Comparison of ENCODE assay signal across 21 mouse cellular contexts in genomic region chr11:69357690-69358089, GRCm38 (mm10). TPM values are rescaled to one million over a fixed set of nuclear protein-coding genes. Genes with fewer than 3 reads are reported as not detected.
"Had no signal": no experiment of that assay in that cellular context is flagged by ENCODE, and none has a peak within 500 bp of the region (broad histone marks: within the 10 kb centered on the region; RNA-seq: fewer than 3 reads in every experiment).

No protein-coding gene starts in this region.

- H3K4me2 ChIP-seq: liver, embryonic 12.5 days; liver, embryonic 15.5 days; lung, embryonic 15.5 days; midbrain, embryonic 11.5 days; neural tube, embryonic 12.5 days; neural tube, embryonic 15.5 days; stomach, embryonic 15.5 days had no signal

- H3K9me3 ChIP-seq: liver, embryonic 12.5 days; liver, embryonic 15.5 days; lung, embryonic 15.5 days; neural tube, embryonic 12.5 days; neural tube, embryonic 15.5 days; stomach, embryonic 15.5 days had no signal

- H3K9ac ChIP-seq: liver, embryonic 12.5 days; liver, embryonic 15.5 days; lung, embryonic 15.5 days; neural tube, embryonic 12.5 days; neural tube, embryonic 15.5 days; stomach, embryonic 15.5 days had no signal

- H3K4me3 ChIP-seq: liver, embryonic 12.5 days; liver, embryonic 15.5 days; lung, embryonic 15.5 days; neural tube, embryonic 12.5 days; neural tube, embryonic 15.5 days; stomach, embryonic 15.5 days had no signal

- H3K27me3 ChIP-seq: liver, embryonic 15.5 days; lung, embryonic 15.5 days; neural tube, embryonic 12.5 days; neural tube, embryonic 15.5 days; stomach, embryonic 15.5 days had no signal

- ATAC-seq: liver, embryonic 12.5 days had no signal

- H3K27ac ChIP-seq: liver, embryonic 12.5 days; liver, embryonic 15.5 days; lung, embryonic 15.5 days; neural tube, embryonic 12.5 days; neural tube, embryonic 15.5 days; stomach, embryonic 15.5 days had no signal

- H3K4me1 ChIP-seq: liver, embryonic 12.5 days; liver, embryonic 15.5 days; stomach, embryonic 15.5 days had no signal

- DNase-seq: kidney, adult 9 months; kidney, postnatal 14 days; kidney, postnatal 4 days; liver; lung, adult 18-20 months; lung, postnatal 14 days; lung, postnatal 4 days; midbrain, embryonic 14.5 days; right cerebral cortex, adult 18-20 months; right cerebral cortex, postnatal 14 days; right cerebral cortex, postnatal 4 days; spleen, adult 18-20 months; thymus, postnatal 25 days had no signal

RNA-seq across cellular contexts. Expression of gene Kcnab3, which starts 31.6 kb away (rescaled TPM):
- total RNA-seq: megakaryocyte-erythroid progenitor cell, adult 5-6 weeks had no signal
